Mouse (Mus musculus): ENCODE results near the gene Runx1. TPM values are rescaled to one million over a fixed set of nuclear protein-coding genes. Genes with fewer than 3 reads are reported as not detected.

The Runx1 gene
- total and polyA plus RNA-seq, 3 experiments = 3.1 to 10.9 (median 4.7) TPM

- Histone ChIP-seq H3K27ac (ENCODE audit: insufficient read depth, low read depth) (no peak overlapping the region), H3K9ac (ENCODE audit: insufficient read depth, low read depth) (no peak overlapping the region), H3K27me3 (replicated peaks) (no peaks in the 10 kb centered on the region), H3K9me3 (replicated peaks; ENCODE audit: low read length) (no peaks in the 10 kb centered on the region), H3K4me3 (replicated peaks in 1 of 3; ENCODE audit: low read depth in 2 of 3, low read length in 2 of 3, poor library complexity in 1 of 3) (no peak overlapping the region), H3K4me1 (ENCODE audit: control insufficient read depth in 1 of 2, insufficient read depth in 2 of 2) (peaks cover 27 to 67% of the 10 kb centered on the region in 2 experiments), H3K36me3 (replicated peaks in 1 of 2; ENCODE audit: control insufficient read depth in 1 of 2, insufficient read depth in 1 of 2, low read length in 1 of 2) (peaks cover 3 to 67% of the 10 kb centered on the region in 2 experiments), H3K79me2 (replicated peaks; ENCODE audit: control insufficient read depth, extremely low read depth, insufficient read depth, poor library complexity, severe bottlenecking) (no peaks in the 10 kb centered on the region), H3K4me2 (ENCODE audit: insufficient read depth, low read depth, poor library complexity, severe bottlenecking) (no peak overlapping the region)
- no peak for TF ChIP-seq KAT2A (IDR thresholded peaks at IDR 0.05; ENCODE audit: insufficient replicate concordance, low read length)
- no peak for TF ChIP-seq RCOR1 (conservative IDR thresholded peaks at IDR 0.05; ENCODE audit: low read depth, low read length)
- no peak for TF ChIP-seq USF2 (conservative IDR thresholded peaks at IDR 0.05; ENCODE audit: low read depth, low read length)
- no peak for TF ChIP-seq MYC (IDR thresholded peaks at IDR 0.05; ENCODE audit: low read depth, low read length)
- TF ChIP-seq GABPA (IDR thresholded peaks at IDR 0.05; ENCODE audit: insufficient replicate concordance, low read depth, low read length) = no peak
- TF ChIP-seq SMC3 (IDR thresholded peaks at IDR 0.05; ENCODE audit: low read depth, low read length) = no peak
- TF ChIP-seq MAFK (IDR thresholded peaks at IDR 0.05; ENCODE audit: insufficient replicate concordance, low read length) = no peak
- no peak for TF ChIP-seq CHD2 (IDR thresholded peaks at IDR 0.05; ENCODE audit: low read length)
- TF ChIP-seq TBP (conservative IDR thresholded peaks at IDR 0.05; ENCODE audit: low read depth, low read length) = no peak
- TF ChIP-seq USF1 (IDR thresholded peaks at IDR 0.05; ENCODE audit: low read depth, low read length) = no peak
- no peak for TF ChIP-seq RAD21 (IDR thresholded peaks at IDR 0.05; ENCODE audit: low read depth, low read length)
- TF ChIP-seq ZKSCAN1 (IDR thresholded peaks at IDR 0.05; ENCODE audit: borderline replicate concordance, low read depth, low read length) = no peak
- no peak for TF ChIP-seq HCFC1 (IDR thresholded peaks at IDR 0.05; ENCODE audit: low read depth, low read length)
- TF ChIP-seq NRF1 (IDR thresholded peaks at IDR 0.05; ENCODE audit: low read depth, low read length) = no peak
- no peak for TF ChIP-seq ZC3H11A (IDR thresholded peaks at IDR 0.05; ENCODE audit: low read depth, low read length)
- TF ChIP-seq SIN3A (IDR thresholded peaks at IDR 0.05; ENCODE audit: low read length) = no peak
- no peak for TF ChIP-seq ZMIZ1 (IDR thresholded peaks at IDR 0.05; ENCODE audit: low read depth, low read length)
- TF ChIP-seq NELFE (IDR thresholded peaks at IDR 0.05; ENCODE audit: low read depth, low read length) = no peak
- TF ChIP-seq IRF4 (IDR thresholded peaks at IDR 0.05; ENCODE audit: low read depth, low read length) = no peak
- in situ Hi-C loops (cut with MboI; ENCODE audit: low pct_ligation_motif_present, low pct_unique_long_range_greater_than_20kb, low sequenced_read_pairs) (no loop called here), dilution Hi-C loops (cut with MboI; ENCODE audit: extremely low pct_ligation_motif_present, extremely low pct_unique_long_range_greater_than_20kb, low sequenced_read_pairs) (no loop called here)
- no peak for DNase-seq (ENCODE audit: extremely low read depth)
These were observed 202.0 kb downstream of the Runx1 start for GRCm38 (mm10) chr16:92623953-92624352.

- no peaks in the 10 kb centered on the region for H3K27me3 ChIP-seq (replicated peaks)
- peaks cover 13% of the 10 kb centered on the region for H3K9me3 ChIP-seq (replicated peaks; ENCODE audit: low read length)
- no peaks in the 10 kb centered on the region for H3K79me2 ChIP-seq (replicated peaks; ENCODE audit: control insufficient read depth, extremely low read depth, insufficient read depth, poor library complexity, severe bottlenecking)
- no peak for TF ChIP-seq POLR2A (IDR thresholded peaks at IDR 0.05; ENCODE audit: low read depth, low read length)
- no peak for TF ChIP-seq ZC3H11A (IDR thresholded peaks at IDR 0.05; ENCODE audit: low read depth, low read length)
- TF ChIP-seq CHD1 (IDR thresholded peaks at IDR 0.05; ENCODE audit: low read depth, low read length) = no peak
- no peak for TF ChIP-seq NELFE (IDR thresholded peaks at IDR 0.05; ENCODE audit: low read depth, low read length)
- TF ChIP-seq ZMIZ1 (IDR thresholded peaks at IDR 0.05; ENCODE audit: low read depth, low read length) = no peak
- no peak for TF ChIP-seq CTCF (conservative IDR thresholded peaks at IDR 0.05 in 1 of 2, IDR thresholded peaks at IDR 0.05 in 1 of 2; ENCODE audit: low read depth in 2 of 2, low read length in 2 of 2)
- TF ChIP-seq MAZ (IDR thresholded peaks at IDR 0.05; ENCODE audit: low read depth, low read length) = no peak
- TF ChIP-seq CHD2 (IDR thresholded peaks at IDR 0.05; ENCODE audit: low read length) = no peak
- TF ChIP-seq ETS1 (conservative IDR thresholded peaks at IDR 0.05; ENCODE audit: low read depth, low read length) = peak; percentile 37; the same call in 1 of the 2 replicates
- TF ChIP-seq BHLHE40 (IDR thresholded peaks at IDR 0.05; ENCODE audit: low read depth, low read length) = 0 out of 2 replicates have a peak, but pooled peaks have one; percentile 37
- TF ChIP-seq IRF4 (IDR thresholded peaks at IDR 0.05; ENCODE audit: low read depth, low read length) = no peak
- TF ChIP-seq USF1 (IDR thresholded peaks at IDR 0.05; ENCODE audit: low read depth, low read length) = no peak
- 0 out of 2 replicates have a peak, but pooled peaks have one; percentile 26 for TF ChIP-seq EP300 (IDR thresholded peaks at IDR 0.05; ENCODE audit: low read length)
- TF ChIP-seq SIN3A (IDR thresholded peaks at IDR 0.05; ENCODE audit: low read length) = no peak
- no peak for TF ChIP-seq TCF12 (IDR thresholded peaks at IDR 0.05; ENCODE audit: low read depth, low read length)
- TF ChIP-seq TBP (conservative IDR thresholded peaks at IDR 0.05; ENCODE audit: low read depth, low read length) = no peak
- dilution Hi-C loops (cut with MboI; ENCODE audit: extremely low pct_ligation_motif_present, extremely low pct_unique_long_range_greater_than_20kb, low sequenced_read_pairs) (no loop called here), in situ Hi-C loops (cut with MboI; ENCODE audit: low pct_ligation_motif_present, low pct_unique_long_range_greater_than_20kb, low sequenced_read_pairs) (no loop called here)
- no peak overlapping the region for H3K27ac ChIP-seq (ENCODE audit: insufficient read depth, low read depth)
- no peak overlapping the region for H3K9ac ChIP-seq (ENCODE audit: insufficient read depth, low read depth)
- no peak overlapping the region for H3K4me3 ChIP-seq (replicated peaks in 1 of 3; ENCODE audit: low read depth in 2 of 3, low read length in 2 of 3, poor library complexity in 1 of 3)
- H3K4me1 ChIP-seq (ENCODE audit: control insufficient read depth in 1 of 2, insufficient read depth in 2 of 2) = peaks cover 23 to 56% of the 10 kb centered on the region in 2 experiments
- 0 out of 2 replicates have a peak overlapping the region, but pooled peaks have one; percentile 4 for H3K4me2 ChIP-seq (ENCODE audit: insufficient read depth, low read depth, poor library complexity, severe bottlenecking)
- peak; percentile 64 for DNase-seq (ENCODE audit: extremely low read depth)
- peaks cover 3 to 64% of the 10 kb centered on the region in 2 experiments for H3K36me3 ChIP-seq (replicated peaks in 1 of 2; ENCODE audit: control insufficient read depth in 1 of 2, insufficient read depth in 1 of 2, low read length in 1 of 2)
These were observed 204.1 kb downstream of the Runx1 start for GRCm38 (mm10) chr16:92621859-92622258.
